Mouse (Mus musculus) spleen, adult 2 months (tissue): ENCODE measurements at regions not wholly inside any gene's neighbourhood (a gene's known extent, or its start where the extent isn't known, plus 50 kb on each side); places are given as distances from the start of the nearest gene placed in this dataset.
"Not testable (repeated sequence)": the region's sequence is repeated elsewhere in the genome, so short reads cannot be mapped to it uniquely, and the experiment has no call there.

ENCODE experiments used
- CTCF ChIP-seq: fragments of 200-500 bp; IDR thresholded peaks from 2 replicates; pipeline ENCODE4 v1.5.1; 2011; ENCODE audit warnings: mild to moderate bottlenecking, inconsistent platforms; ENCODE audit not compliant: insufficient read depth, insufficient read length, insufficient replicate concordance; ENCODE audit errors: extremely low read depth
- POLR2A ChIP-seq: fragments of 200-500 bp; IDR thresholded peaks from 2 replicates; pipeline ENCODE4 v1.6.1; 2011; ENCODE audit warnings: low read depth, low read length, inconsistent platforms

DNA sequence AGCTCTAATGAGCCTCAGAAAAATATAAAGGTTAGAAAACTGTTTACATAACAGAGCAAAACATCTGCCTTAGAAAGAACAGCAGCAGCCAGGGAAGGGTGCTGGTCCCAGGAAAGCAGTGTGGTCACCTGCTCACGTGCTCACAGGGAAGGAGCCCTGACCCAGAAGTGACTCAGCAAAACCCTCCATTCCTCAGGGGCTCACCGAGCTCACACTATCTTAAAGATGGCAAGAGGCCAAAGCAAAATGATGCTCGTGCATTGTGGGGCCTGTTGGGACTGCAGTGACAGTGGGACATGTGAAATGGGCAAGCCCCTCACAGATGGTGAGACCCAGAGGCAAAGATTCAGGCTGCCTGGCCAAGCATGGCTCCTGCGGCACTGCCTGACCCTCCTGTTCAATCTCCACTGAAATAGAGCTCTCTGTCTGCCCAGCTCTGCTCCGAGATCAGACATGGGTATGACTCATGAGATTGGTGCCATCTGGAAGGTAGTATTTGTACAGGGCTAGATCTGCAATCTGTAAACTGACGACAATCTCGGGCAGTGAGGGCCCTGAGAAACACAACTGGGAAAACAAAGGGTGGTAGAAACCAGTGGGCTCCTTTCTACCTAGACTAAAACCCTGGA, 138.4 kb downstream of the Tcp10c start:
- not testable (repeated sequence) for TF ChIP-seq POLR2A, CTCF
